Mouse (Mus musculus) CH12.LX (cell line): ENCODE data around the gene Becn1. TPM values are rescaled to one million over a fixed set of nuclear protein-coding genes. Genes with fewer than 3 reads are reported as not detected.

ENCODE experiments used
- DNase-seq: peaks from one replicate; pipeline ENCODE4 v3.0.0-alpha.2; 2013; ENCODE audit errors: extremely low read depth
- H3K27ac ChIP-seq: 2 replicates; pipeline ENCODE4 v1.5.1; 2012; ENCODE audit warnings: low read depth, mild to moderate bottlenecking, control low read depth, moderate library complexity; ENCODE audit not compliant: insufficient read depth
- H3K27me3 ChIP-seq: replicated peaks from 2 replicates; pipeline ENCODE3; 2012; ENCODE audit warnings: inconsistent platforms
- H3K36me3 ChIP-seq, 2 experiments: replicated peaks in 1 of 2; 2 replicates each; pipeline versions ENCODE3 to v1.6.1; 2012; ENCODE audit warnings: inconsistent platforms in 1 of 2, low read length in 1 of 2, mild to moderate bottlenecking in 1 of 2, mixed read lengths in 1 of 2, moderate library complexity in 1 of 2; ENCODE audit not compliant: control insufficient read depth in 1 of 2, insufficient read depth in 1 of 2
- H3K4me1 ChIP-seq, 2 experiments: 2 replicates each; pipeline ENCODE4 v1.6.1; 2012; ENCODE audit warnings: inconsistent platforms in 1 of 2, moderate library complexity in 1 of 2; ENCODE audit not compliant: insufficient read depth in 2 of 2, control insufficient read depth in 1 of 2
- H3K4me2 ChIP-seq: 2 replicates; pipeline ENCODE4 v1.6.1; 2012; ENCODE audit warnings: low read depth, mild to moderate bottlenecking, control low read depth; ENCODE audit not compliant: poor library complexity, insufficient read depth, severe bottlenecking
- H3K4me3 ChIP-seq, 3 experiments: fragments of 150-350 bp in 1 of 3; sonication (generic) in 1 of 3; replicated peaks in 1 of 3; 2 replicates each; pipeline versions ENCODE3 to v1.5.1; 2011 to 2012; ENCODE audit warnings: low read depth in 2 of 3, low read length in 2 of 3, mild to moderate bottlenecking in 2 of 3, moderate library complexity in 2 of 3, control low read depth in 1 of 3, improper control_type of control experiment in 1 of 3, inconsistent platforms in 1 of 3, mixed read lengths in 1 of 3; ENCODE audit not compliant: poor library complexity in 1 of 3
- H3K79me2 ChIP-seq: replicated peaks from 2 replicates; pipeline ENCODE4 v1.6.1; 2012; ENCODE audit warnings: mild to moderate bottlenecking, moderate library complexity; ENCODE audit not compliant: control insufficient read depth, poor library complexity, insufficient read depth, severe bottlenecking; ENCODE audit errors: extremely low read depth
- H3K9ac ChIP-seq: 2 replicates; pipeline ENCODE4 v1.6.1; 2012; ENCODE audit warnings: low read depth, mild to moderate bottlenecking, control low read depth, moderate library complexity; ENCODE audit not compliant: insufficient read depth
- H3K9me3 ChIP-seq: replicated peaks from 2 replicates; pipeline ENCODE3; 2012; ENCODE audit warnings: low read length, inconsistent platforms, mixed read lengths
- BHLHE40 ChIP-seq: IDR thresholded peaks from 2 replicates; pipeline ENCODE4 v1.6.1; 2011; ENCODE audit warnings: mild to moderate bottlenecking, low read depth, low read length, improper control_type of control experiment
- CHD1 ChIP-seq: IDR thresholded peaks from 2 replicates; pipeline ENCODE4 v1.6.1; 2012; ENCODE audit warnings: low read depth, low read length, improper control_type of control experiment, inconsistent platforms
- EP300 ChIP-seq: IDR thresholded peaks from 2 replicates; pipeline ENCODE4 v1.6.1; 2011; ENCODE audit warnings: low read length, improper control_type of control experiment
- ETS1 ChIP-seq: conservative IDR thresholded peaks from 2 replicates; pipeline ENCODE4 v1.6.1; 2012; ENCODE audit warnings: low read depth, mild to moderate bottlenecking, inconsistent platforms, low read length, improper control_type of control experiment, moderate library complexity
- HCFC1 ChIP-seq: IDR thresholded peaks from 2 replicates; pipeline ENCODE4 v1.6.1; 2012; ENCODE audit warnings: low read depth, mild to moderate bottlenecking, inconsistent platforms, low read length, improper control_type of control experiment
- JUN ChIP-seq: IDR thresholded peaks from 2 replicates; pipeline ENCODE4 v1.6.1; 2011; ENCODE audit warnings: low read depth, mild to moderate bottlenecking, low read length, improper control_type of control experiment, moderate library complexity; ENCODE audit not compliant: insufficient read depth
- JUND ChIP-seq: conservative IDR thresholded peaks from 2 replicates; pipeline ENCODE4 v1.6.1; 2011; ENCODE audit warnings: low read depth, low read length, improper control_type of control experiment
- MAFK ChIP-seq: IDR thresholded peaks from 2 replicates; pipeline ENCODE4 v1.6.1; 2011; ENCODE audit warnings: low read length, improper control_type of control experiment; ENCODE audit not compliant: insufficient replicate concordance
- MAX ChIP-seq: IDR thresholded peaks from 2 replicates; pipeline ENCODE4 v1.6.1; 2011; ENCODE audit warnings: low read length, improper control_type of control experiment
- MEF2A ChIP-seq: IDR thresholded peaks from 2 replicates; pipeline ENCODE4 v1.6.1; 2014; ENCODE audit warnings: low read depth, mild to moderate bottlenecking, inconsistent platforms, low read length, improper control_type of control experiment, borderline replicate concordance
- MXI1 ChIP-seq: IDR thresholded peaks from 2 replicates; pipeline ENCODE4 v1.6.1; 2011; ENCODE audit warnings: mild to moderate bottlenecking, low read depth, low read length, improper control_type of control experiment
- MYC ChIP-seq: IDR thresholded peaks from 2 replicates; pipeline ENCODE4 v1.6.1; 2011; ENCODE audit warnings: low read depth, mild to moderate bottlenecking, improper control_type of control experiment, low read length
- NELFE ChIP-seq: IDR thresholded peaks from 2 replicates; pipeline ENCODE4 v1.6.1; 2011; ENCODE audit warnings: low read depth, low read length, improper control_type of control experiment
- NRF1 ChIP-seq: IDR thresholded peaks from 2 replicates; pipeline ENCODE4 v1.6.1; 2014; ENCODE audit warnings: low read depth, mild to moderate bottlenecking, inconsistent platforms, low read length, improper control_type of control experiment, moderate library complexity
- POLR2A ChIP-seq: IDR thresholded peaks from 2 replicates; pipeline ENCODE4 v1.6.1; 2011; ENCODE audit warnings: low read depth, mild to moderate bottlenecking, improper control_type of control experiment, low read length
- POLR2AphosphoS2 ChIP-seq: IDR thresholded peaks from 2 replicates; pipeline ENCODE4 v1.6.1; 2011; ENCODE audit warnings: low read depth, low read length, improper control_type of control experiment
- RAD21 ChIP-seq: IDR thresholded peaks from 2 replicates; pipeline ENCODE4 v1.6.1; 2011; ENCODE audit warnings: low read depth, mild to moderate bottlenecking, low read length, improper control_type of control experiment, moderate library complexity
- RCOR1 ChIP-seq: conservative IDR thresholded peaks from 2 replicates; pipeline ENCODE4 v1.6.1; 2012; ENCODE audit warnings: low read depth, mild to moderate bottlenecking, inconsistent platforms, low read length, improper control_type of control experiment
- SIN3A ChIP-seq: IDR thresholded peaks from 2 replicates; pipeline ENCODE4 v1.6.1; 2012; ENCODE audit warnings: low read length, improper control_type of control experiment, inconsistent platforms
- SMC3 ChIP-seq: IDR thresholded peaks from 2 replicates; pipeline ENCODE4 v1.6.1; 2011; ENCODE audit warnings: low read depth, low read length, improper control_type of control experiment
- TBP ChIP-seq: conservative IDR thresholded peaks from 2 replicates; pipeline ENCODE4 v1.6.1; 2011; ENCODE audit warnings: low read depth, low read length, improper control_type of control experiment
- TCF12 ChIP-seq: IDR thresholded peaks from 2 replicates; pipeline ENCODE4 v1.6.1; 2014; ENCODE audit warnings: low read depth, mild to moderate bottlenecking, inconsistent platforms, low read length, improper control_type of control experiment
- UBTF ChIP-seq: IDR thresholded peaks from 2 replicates; pipeline ENCODE4 v1.6.1; 2012; ENCODE audit warnings: low read depth, mild to moderate bottlenecking, inconsistent platforms, low read length, improper control_type of control experiment, moderate library complexity
- ZKSCAN1 ChIP-seq: IDR thresholded peaks from 2 replicates; pipeline ENCODE4 v1.6.1; 2012; ENCODE audit warnings: low read depth, inconsistent platforms, low read length, improper control_type of control experiment, borderline replicate concordance
- ZMIZ1 ChIP-seq: IDR thresholded peaks from 2 replicates; pipeline ENCODE4 v1.6.1; 2012; ENCODE audit warnings: low read depth, mild to moderate bottlenecking, inconsistent platforms, low read length, improper control_type of control experiment
- dilution Hi-C: fragments of 300-500 bp; cut with MboI; formaldehyde crosslinking; loops from 2 replicates; pipeline ENCODE4 v1.14.3; 2020; ENCODE audit warnings: low sequenced_read_pairs; ENCODE audit not compliant: extremely low pct_unique_long_range_greater_than_20kb, extremely low pct_ligation_motif_present
- in situ Hi-C: fragments of 300-500 bp; cut with MboI; formaldehyde crosslinking; loops from 3 replicates; pipeline ENCODE4 v1.14.3; 2019; ENCODE audit warnings: low sequenced_read_pairs, low pct_ligation_motif_present, low pct_unique_long_range_greater_than_20kb, mixed read lengths
- polyA plus RNA-seq: library from polyadenylated mRNA; unstranded; fragments of >175 nt; gene quantifications from 2 replicates; pipeline ENCODE4 v1.2.1, GENCODE M21; 2012; ENCODE audit warnings: low read depth; ENCODE audit not compliant: insufficient read length
- total RNA-seq, 2 experiments: library from RNA; depleted of rRNA; stranded (reverse); fragments of 300-350 nt in 1 of 2; fragments of >200 nt in 1 of 2; gene quantifications; 2 replicates each; pipeline ENCODE4 v1.2.3; 2012 to 2014

The Becn1 gene
- total and polyA plus RNA-seq, 3 experiments: 177 to 280 (median 224) TPM

DNA sequence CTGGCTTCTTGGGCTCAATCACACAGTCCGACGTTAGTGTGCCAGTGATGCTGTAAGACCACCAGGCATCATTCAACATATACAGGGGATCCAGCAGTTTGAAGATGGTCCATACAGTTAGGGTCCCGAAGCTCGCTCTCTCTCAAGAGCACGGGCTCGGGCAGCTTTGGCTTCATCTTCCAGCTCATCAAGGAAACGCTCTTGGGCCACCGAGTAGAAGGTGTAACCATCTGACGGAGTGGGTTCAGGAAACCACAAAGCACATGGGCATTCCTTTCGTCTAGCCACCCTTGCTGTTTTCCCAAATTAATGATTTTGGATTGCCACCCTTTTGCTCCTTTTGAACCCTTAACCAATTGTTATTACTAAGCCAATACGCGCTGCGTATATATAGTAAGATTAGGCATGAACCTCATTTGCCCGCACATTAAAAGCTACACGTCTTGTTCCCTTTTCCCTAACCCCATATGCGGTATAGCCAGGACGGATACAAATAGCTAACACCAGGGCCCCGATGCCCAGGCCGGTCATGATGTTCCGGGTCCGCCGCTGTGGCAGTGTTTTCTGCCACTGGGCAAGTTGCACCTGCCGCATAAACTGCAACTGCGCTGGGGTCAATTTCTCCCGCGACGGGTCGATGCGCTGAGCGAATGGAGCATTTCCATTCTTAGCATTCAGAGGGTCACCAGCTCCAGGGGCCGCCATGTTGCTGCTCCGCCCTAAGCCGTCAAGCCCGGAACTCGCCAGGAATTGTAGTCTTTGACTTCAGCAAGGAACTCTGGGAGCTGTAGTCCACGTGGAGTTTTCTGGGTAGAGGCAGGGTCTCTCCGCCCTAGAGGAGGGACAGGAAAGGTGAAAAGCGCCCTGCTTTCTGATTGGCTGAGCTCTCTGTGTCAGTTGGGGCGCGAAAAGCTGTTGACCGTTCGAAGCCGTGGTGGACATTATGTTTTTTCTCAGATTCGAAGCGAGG lies 23.6 kb downstream of the Becn1 start, which contains the start of the genes Cntd1 and Coa3 (continued):
- TF ChIP-seq NELFE: peak; percentile 93
- peak; percentile 88 for TF ChIP-seq TCF12
- no peak for TF ChIP-seq RAD21
- TF ChIP-seq MYC: peak; percentile 90
- TF ChIP-seq POLR2A: peak; percentile 92
- TF ChIP-seq ZKSCAN1: no peak
- no peak for TF ChIP-seq CHD1
- TF ChIP-seq UBTF: no peak
- TF ChIP-seq BHLHE40: no peak
- peak; percentile 85 for TF ChIP-seq TBP
- no peak; the same call in 1 of the 2 replicates for TF ChIP-seq POLR2AphosphoS2
- no peak for TF ChIP-seq MAFK
- TF ChIP-seq SMC3: no peak
- TF ChIP-seq MXI1: peak; percentile 86
- TF ChIP-seq SIN3A: peak; percentile 91
- TF ChIP-seq JUN: no peak
- no peak for TF ChIP-seq RCOR1
- peak; percentile 73; the same call in 1 of the 2 replicates for TF ChIP-seq MEF2A
- TF ChIP-seq, all 38 proteins: peak for 23

DNA sequence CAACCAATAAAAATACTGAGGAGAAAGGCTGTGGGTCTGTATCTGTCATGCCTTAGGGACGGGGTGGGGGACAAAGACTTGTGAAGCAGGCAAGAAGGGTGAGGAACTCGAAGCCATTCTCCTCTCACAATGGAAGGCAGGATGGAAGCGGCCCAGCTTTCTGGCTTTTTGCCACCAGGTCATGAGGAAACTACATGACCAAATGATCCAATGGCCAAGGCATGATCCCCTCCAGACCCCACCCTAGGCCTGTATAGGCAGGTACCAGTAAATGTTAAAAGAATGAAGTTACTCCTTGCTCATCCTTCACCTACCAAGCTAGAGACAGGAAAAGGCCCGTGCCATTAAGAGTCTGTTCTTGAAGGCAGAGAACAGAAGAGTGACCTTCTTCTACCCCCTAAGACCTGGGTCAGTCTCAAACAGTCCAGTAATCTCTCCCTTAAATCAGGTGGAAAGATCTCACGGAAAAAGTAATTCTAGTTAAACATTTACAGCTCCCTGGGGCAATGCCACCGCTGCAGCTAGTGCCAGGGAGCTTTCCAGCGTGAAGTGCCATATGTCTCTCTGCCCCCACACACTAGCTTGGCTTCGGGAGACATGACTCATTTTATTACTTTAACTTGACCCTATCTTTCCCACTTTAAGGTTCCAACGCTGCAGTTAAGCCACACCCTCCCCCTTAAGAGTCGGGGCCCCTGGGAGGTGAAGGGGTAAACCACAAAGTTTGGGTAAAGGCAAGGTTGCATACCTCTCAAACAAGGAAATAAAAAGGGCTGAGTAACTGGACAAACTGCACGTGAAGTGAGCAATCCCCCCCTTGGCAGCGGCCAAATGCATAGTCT lies 24.5 kb downstream of the Becn1 start:
- peaks cover 14 to 40% of the 10 kb centered on the region in 2 experiments for H3K36me3 ChIP-seq
- dilution Hi-C loops (no loop called here), in situ Hi-C loops (no loop called here)
- peak; percentile 78 for DNase-seq
- peak overlapping the region; percentile 66 for H3K9ac ChIP-seq
- H3K9me3 ChIP-seq: no peaks in the 10 kb centered on the region
- TF ChIP-seq MAX: 0 out of 2 replicates have a peak, but pooled peaks have one; percentile 56
- 0 out of 2 replicates have a peak, but pooled peaks have one; percentile 38 for TF ChIP-seq TBP
- TF ChIP-seq ETS1: peak; percentile 21; the same call in 1 of the 2 replicates
- TF ChIP-seq MAFK: no peak
- peak; percentile 75 for TF ChIP-seq JUND
- peak; percentile 53 for TF ChIP-seq POLR2A
- TF ChIP-seq NRF1: 0 out of 2 replicates have a peak, but pooled peaks have one; percentile 13
- no peak for TF ChIP-seq ZMIZ1
- TF ChIP-seq RCOR1: peak; percentile 23; the same call in 1 of the 2 replicates
- peak; percentile 34; the same call in 1 of the 2 replicates for TF ChIP-seq JUN
- TF ChIP-seq RAD21: no peak
- TF ChIP-seq MEF2A: no peak
- peak; percentile 41; the same call in 1 of the 2 replicates for TF ChIP-seq HCFC1
- peak; percentile 84 for TF ChIP-seq BHLHE40
- TF ChIP-seq MYC: peak; percentile 63; the same call in 1 of the 2 replicates
- peak; percentile 39 for TF ChIP-seq EP300
- H3K27ac ChIP-seq: peak overlapping the region; percentile 37; the same call in 1 of the 2 replicates
- peak overlapping the region; percentile 60 for H3K4me2 ChIP-seq
- peaks cover 13 to 42% of the 10 kb centered on the region in 2 experiments for H3K4me1 ChIP-seq
- no peaks in the 10 kb centered on the region for H3K27me3 ChIP-seq
- H3K79me2 ChIP-seq: no peaks in the 10 kb centered on the region; the same call in 1 of the 2 replicates
- peak overlapping the region; percentile 77 to 91 (median 82) for H3K4me3 ChIP-seq
